Mouse (Mus musculus) kidney, embryonic 16.5 days (tissue): ENCODE measurements around the gene Gucy2c. TPM values are rescaled to one million over a fixed set of nuclear protein-coding genes. Genes with fewer than 3 reads are reported as not detected.

Source experiments
- ATAC-seq: fragments of 200-750 bp; cut with Nextera tagmentation; 2 replicates; pipeline ENCODE4 v1.8.0; 2017; ENCODE audit warnings: moderate TSS enrichment; ENCODE audit not compliant: low FRiP score, low TSS enrichment
- H3K27ac ChIP-seq: fragments of 300-500 bp; sonication (generic); 2 replicates; pipeline ENCODE4 v1.5.1; 2014; ENCODE audit warnings: low read length
- H3K27me3 ChIP-seq: fragments of 300-500 bp; sonication (generic); 2 replicates; pipeline ENCODE4 v1.6.1; 2014; ENCODE audit warnings: low read length, control low read depth, mixed read lengths; ENCODE audit not compliant: insufficient read depth
- H3K36me3 ChIP-seq: fragments of 300-500 bp; sonication (generic); 2 replicates; pipeline ENCODE4 v1.6.1; 2014; ENCODE audit warnings: low read length, control low read depth, mixed read lengths; ENCODE audit not compliant: insufficient read depth
- H3K4me1 ChIP-seq: fragments of 300-500 bp; sonication (generic); 2 replicates; pipeline ENCODE4 v1.6.1; 2014; ENCODE audit warnings: low read length, control low read depth, mixed read lengths; ENCODE audit not compliant: insufficient read depth
- H3K4me2 ChIP-seq: fragments of 300-500 bp; sonication (generic); replicated peaks from 2 replicates; pipeline ENCODE4 v1.6.1; 2014; ENCODE audit warnings: low read depth, low read length
- H3K4me3 ChIP-seq: fragments of 300-500 bp; sonication (generic); 2 replicates; pipeline ENCODE4 v1.5.1; 2014; ENCODE audit warnings: mild to moderate bottlenecking, low read length
- H3K9ac ChIP-seq: fragments of 300-500 bp; sonication (generic); replicated peaks from 2 replicates; pipeline ENCODE4 v1.6.1; 2014; ENCODE audit warnings: low read length
- H3K9me3 ChIP-seq: fragments of 300-500 bp; sonication (generic); 2 replicates; pipeline ENCODE4 v1.6.1; 2016; ENCODE audit warnings: low read length, control low read depth
- WGBS: fragments of 180-500 bp; shearing (Covaris S2); extraction: QIAGEN DNeasy Blood & Tissue Kit; methylation state at CpG from one replicate; pipeline ENCODE4 v1.1.7; 2014; 5-methylcytosine and 5-hydroxymethylcytosine counted together
- polyA plus RNA-seq: library from polyadenylated mRNA; unstranded; fragments of >200 nt; fragmentation: Nextera tagmentation; extraction: Ambion mirVana; gene quantifications from 2 replicates; pipeline ENCODE4 v1.2.1, GENCODE M21; 2015

Gucy2c gene
- polyA plus RNA-seq, 1 experiment from 2014 or later, result 0.11 TPM

DNA sequence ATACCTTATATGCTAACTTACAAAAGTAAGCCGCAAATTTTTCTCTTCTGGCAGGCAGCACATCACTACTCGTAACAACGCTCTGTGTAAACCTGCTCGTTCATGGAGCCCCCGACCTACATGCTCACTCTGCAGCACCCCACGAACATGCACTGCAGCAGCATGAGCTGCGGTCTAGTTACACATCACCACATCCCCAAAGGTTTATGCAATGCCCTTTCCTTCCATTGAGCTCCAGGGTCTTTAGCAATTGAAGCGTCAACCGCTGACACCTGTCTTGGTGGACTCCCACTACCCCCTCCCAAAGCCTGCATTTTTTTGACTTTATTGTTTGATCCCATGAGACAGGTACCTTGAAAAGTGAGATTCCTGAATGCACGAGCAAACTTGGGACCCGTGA, 31.0 kb downstream of the Gucy2c start:
- Histone ChIP-seq H3K4me2 (no peak overlapping the region), H3K4me3 (no peak overlapping the region), H3K9ac (no peak overlapping the region), H3K4me1 (no peaks in the 10 kb centered on the region), H3K36me3 (no peaks in the 10 kb centered on the region), H3K27ac (no peak overlapping the region), H3K27me3 (no peaks in the 10 kb centered on the region), H3K9me3 (no peaks in the 10 kb centered on the region)
- ATAC-seq, result no peak
- 87% methylated on average over 11 of the region's 11 CpGs for WGBS

DNA sequence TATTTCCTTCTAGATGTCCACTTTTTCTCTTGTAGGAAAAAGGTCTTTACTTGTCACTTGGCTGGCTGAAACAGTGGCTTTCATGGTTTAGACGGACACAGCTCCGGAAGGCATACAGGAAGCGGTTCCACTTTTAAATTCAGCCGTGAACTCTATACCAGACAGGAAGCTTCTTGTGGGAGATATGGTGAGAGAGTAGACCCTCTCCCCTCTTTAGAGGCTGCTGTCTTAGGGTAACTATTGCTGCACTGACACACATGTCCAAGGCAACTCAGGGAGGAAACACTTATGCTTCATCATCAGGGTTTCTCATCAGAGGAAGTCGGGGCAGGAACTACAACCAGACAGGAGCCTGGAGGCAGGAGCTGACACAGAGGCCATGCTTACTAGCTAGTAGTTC, 36.0 kb downstream of the Gucy2c start:
- H3K27me3 ChIP-seq, result no peaks in the 10 kb centered on the region

DNA sequence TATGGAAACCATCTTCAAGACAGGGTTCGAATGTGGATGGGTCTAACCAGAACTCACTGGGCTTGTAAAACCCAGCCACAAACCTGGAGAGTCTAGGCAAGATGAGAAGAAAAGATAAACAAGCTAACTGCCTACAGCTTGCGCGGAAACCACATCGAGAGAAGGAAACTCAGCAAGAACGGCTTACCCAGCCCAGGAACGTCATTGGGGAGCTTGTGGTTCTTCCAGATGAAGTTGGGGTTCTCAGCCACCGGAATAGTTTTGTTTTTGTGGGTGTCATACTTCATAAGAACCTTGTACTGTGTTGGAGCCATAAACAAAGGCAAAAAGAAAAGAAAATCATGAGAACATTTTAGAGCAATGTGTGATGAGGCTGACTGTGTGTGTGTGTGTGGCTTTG, 37.8 kb downstream of the Gucy2c start:
- Histone ChIP-seq H3K27ac (no peak overlapping the region), H3K36me3 (no peaks in the 10 kb centered on the region), H3K27me3 (no peaks in the 10 kb centered on the region; the same call in 1 of the 2 replicates), H3K9ac (no peak overlapping the region), H3K9me3 (no peaks in the 10 kb centered on the region), H3K4me1 (peaks cover 5% of the 10 kb centered on the region; the same call in 1 of the 2 replicates), H3K4me2 (no peak overlapping the region), H3K4me3 (no peak overlapping the region)
- WGBS, result 71% methylated on average over 7 of the region's 7 CpGs
- ATAC-seq, result no peak

More for the DNA sequence above, 36.0 kb downstream of the Gucy2c start:
- WGBS, result 72% methylated on average over 5 of the region's 5 CpGs
- H3K36me3 ChIP-seq, result no peaks in the 10 kb centered on the region
- H3K27ac ChIP-seq, result no peak overlapping the region
- no peak for ATAC-seq
- no peaks in the 10 kb centered on the region for H3K9me3 ChIP-seq
- H3K4me3 ChIP-seq, result no peak overlapping the region
- H3K4me2 ChIP-seq, result no peak overlapping the region
- no peak overlapping the region for H3K9ac ChIP-seq
- peaks cover 5% of the 10 kb centered on the region; the same call in 1 of the 2 replicates for H3K4me1 ChIP-seq

DNA sequence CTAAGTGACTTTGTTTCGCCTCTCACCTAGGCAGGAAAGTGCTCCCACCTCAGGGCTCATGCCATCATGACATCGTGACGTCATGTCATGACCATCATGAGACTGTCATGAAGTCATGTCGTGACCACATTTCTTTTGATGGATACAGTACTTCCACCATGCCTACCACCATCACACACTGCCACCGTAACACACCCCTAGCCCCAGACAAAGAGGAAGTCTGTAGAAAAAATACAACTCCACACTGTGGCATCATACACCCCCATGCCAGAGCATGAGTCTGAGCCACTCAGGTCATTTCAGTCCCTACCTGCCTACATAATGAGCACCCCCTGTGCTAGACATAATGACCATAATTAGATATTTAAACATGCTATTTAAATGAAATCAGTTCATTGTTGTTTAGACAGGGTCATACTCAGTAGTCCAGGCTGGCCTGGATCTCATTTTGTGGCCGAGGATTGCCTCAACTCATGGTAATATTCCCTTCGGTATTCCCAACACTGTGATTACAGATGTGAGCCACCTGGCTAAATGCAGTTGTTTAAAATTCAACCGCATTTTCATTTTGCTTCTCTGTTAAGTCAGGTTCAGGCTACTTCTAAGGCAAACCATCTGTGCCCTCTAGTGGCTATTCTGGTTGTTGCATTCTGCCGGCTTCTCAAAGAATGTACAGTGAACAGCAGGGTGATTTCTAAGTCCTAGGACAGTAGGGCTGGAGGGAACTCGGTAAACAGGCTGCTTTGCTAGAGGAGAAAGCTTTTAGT, 39.0 kb downstream of the Gucy2c start:
- no peak overlapping the region for H3K27ac ChIP-seq
- WGBS, result 42% methylated on average over 10 of the region's 10 CpGs
- peaks cover 5% of the 10 kb centered on the region; the same call in 1 of the 2 replicates for H3K4me1 ChIP-seq
- no peak overlapping the region for H3K4me3 ChIP-seq
- H3K9me3 ChIP-seq, result no peaks in the 10 kb centered on the region
- H3K27me3 ChIP-seq, result no peaks in the 10 kb centered on the region; the same call in 1 of the 2 replicates
- ATAC-seq, result peak; percentile 89
- no peak overlapping the region for H3K4me2 ChIP-seq
- H3K36me3 ChIP-seq, result no peaks in the 10 kb centered on the region
- no peak overlapping the region for H3K9ac ChIP-seq

- no peaks in the 10 kb centered on the region; the same call in 1 of the 2 replicates for H3K27me3 ChIP-seq
- 79% methylated on average over 10 of the region's 10 CpGs for WGBS
- H3K9me3 ChIP-seq, result no peaks in the 10 kb centered on the region
- peaks cover 5% of the 10 kb centered on the region; the same call in 1 of the 2 replicates for H3K4me1 ChIP-seq
- no peak overlapping the region for H3K27ac ChIP-seq
- no peak overlapping the region for H3K4me3 ChIP-seq
- H3K4me2 ChIP-seq, result no peak overlapping the region
- no peak for ATAC-seq
- no peak overlapping the region for H3K9ac ChIP-seq
- H3K36me3 ChIP-seq, result no peaks in the 10 kb centered on the region
Measured at GRCm38 (mm10) chr6:136741281-136741680, 40.3 kb downstream of the Gucy2c start.

- H3K27me3 ChIP-seq, result no peaks in the 10 kb centered on the region; the same call in 1 of the 2 replicates
- H3K4me3 ChIP-seq, result no peak overlapping the region
- no peaks in the 10 kb centered on the region for H3K36me3 ChIP-seq
- no peaks in the 10 kb centered on the region for H3K9me3 ChIP-seq
- no peaks in the 10 kb centered on the region for H3K4me1 ChIP-seq
- H3K9ac ChIP-seq, result no peak overlapping the region
- 72% methylated on average over 7 of the region's 7 CpGs for whole genome bisulfite sequencing
- ATAC-seq, result no peak
- H3K4me2 ChIP-seq, result no peak overlapping the region
- no peak overlapping the region for H3K27ac ChIP-seq
Measured at GRCm38 (mm10) chr6:136735766-136736165, 45.8 kb downstream of the Gucy2c start.

GRCm38 (mm10) chr6:136728144-136728543, 53.4 kb downstream of the Gucy2c start:
- H3K9ac ChIP-seq, result no peak overlapping the region
- no peaks in the 10 kb centered on the region for H3K4me1 ChIP-seq
- H3K27ac ChIP-seq, result no peak overlapping the region
- WGBS, result 90% methylated on average over 14 of the region's 14 CpGs
- H3K27me3 ChIP-seq, result no peaks in the 10 kb centered on the region
- no peak overlapping the region for H3K4me2 ChIP-seq
- no peak overlapping the region for H3K4me3 ChIP-seq
- H3K9me3 ChIP-seq, result no peaks in the 10 kb centered on the region
- ATAC-seq, result no peak
- no peaks in the 10 kb centered on the region for H3K36me3 ChIP-seq

DNA sequence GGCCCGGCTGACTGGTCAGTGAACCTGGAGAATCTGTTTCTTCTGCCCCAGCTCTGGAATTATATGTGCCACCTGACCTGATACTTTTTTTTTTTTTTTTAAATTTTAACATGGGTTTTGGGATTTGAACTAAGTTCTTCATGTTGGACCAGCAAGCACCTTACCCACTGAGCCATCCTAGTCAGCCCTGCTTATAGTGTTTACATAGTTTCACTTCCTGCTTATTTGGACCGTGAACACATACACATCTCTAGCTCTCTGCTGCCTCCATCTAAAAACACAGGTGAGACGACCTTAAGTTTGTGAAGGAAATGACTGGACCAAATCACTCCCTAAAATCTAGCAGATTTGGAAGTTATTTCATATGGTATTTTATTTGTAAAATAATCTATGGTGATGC, 58.4 kb downstream of the Gucy2c start:
- ATAC-seq, result no peak
- H3K4me2 ChIP-seq, result no peak overlapping the region
- H3K4me3 ChIP-seq, result no peak overlapping the region
- H3K4me1 ChIP-seq, result no peaks in the 10 kb centered on the region
- H3K9me3 ChIP-seq, result no peaks in the 10 kb centered on the region
- no peaks in the 10 kb centered on the region for H3K27me3 ChIP-seq
- WGBS, result 70% methylated on average over 3 of the region's 3 CpGs
- no peaks in the 10 kb centered on the region for H3K36me3 ChIP-seq
- H3K9ac ChIP-seq, result no peak overlapping the region
- H3K27ac ChIP-seq, result no peak overlapping the region

- ATAC-seq, result no peak
- Histone ChIP-seq H3K9me3 (no peaks in the 10 kb centered on the region), H3K36me3 (no peaks in the 10 kb centered on the region), H3K9ac (no peak overlapping the region), H3K27me3 (no peaks in the 10 kb centered on the region), H3K4me2 (no peak overlapping the region), H3K4me1 (0 out of 2 replicates have a peak, but pooled peaks cover 2% of the 10 kb centered on the region), H3K27ac (no peak overlapping the region), H3K4me3 (no peak overlapping the region)
- 86% methylated on average over 7 of the region's 7 CpGs for WGBS
Measured at GRCm38 (mm10) chr6:136722565-136722964, 59.0 kb downstream of the Gucy2c start.

- WGBS, result 59% methylated on average over 6 of the region's 6 CpGs
- Histone ChIP-seq H3K4me1 (0 out of 2 replicates have a peak, but pooled peaks cover 4% of the 10 kb centered on the region), H3K9ac (no peak overlapping the region), H3K9me3 (no peaks in the 10 kb centered on the region), H3K27ac (no peak overlapping the region), H3K27me3 (no peaks in the 10 kb centered on the region), H3K4me3 (no peak overlapping the region), H3K36me3 (no peaks in the 10 kb centered on the region), H3K4me2 (no peak overlapping the region)
- ATAC-seq, result no peak
Measured at GRCm38 (mm10) chr6:136721925-136722324, 59.6 kb downstream of the Gucy2c start.
